Mouse (Mus musculus): ENCODE data around the gene Bbx. TPM values are rescaled to one million over a fixed set of nuclear protein-coding genes. Genes with fewer than 3 reads are reported as not detected.

The Bbx gene
- polyA plus RNA-seq (2012; rRNA removed): 9.6 and 9.7 TPM in 2 replicates

GRCm38 (mm10) chr16:50432062-50432878 is at the start of gene Bbx:
Gene Bbx, minus strand, starts transcription at chr16:50432390.

Other genes starting within 250 kb of the Bbx start
- gene Ccdc54, start 158.8 kb upstream of the Bbx start, polyA plus RNA-seq (2012; rRNA removed): not detected in 2 replicates